Mouse (Mus musculus) stomach, embryonic 14.5 days (tissue): ENCODE measurements at regions not wholly inside any gene's neighbourhood (a gene's known extent, or its start where the extent isn't known, plus 50 kb on each side); places are given as distances from the start of the nearest gene placed in this dataset.

Source experiments
- ATAC-seq: fragments of 200-750 bp; cut with Nextera tagmentation; 2 replicates; pipeline ENCODE4 v1.8.0; 2017; ENCODE audit warnings: low read depth, moderate TSS enrichment; ENCODE audit not compliant: insufficient number of reproducible peaks, insufficient read depth, low FRiP score
- H3K27ac ChIP-seq: fragments of 300-500 bp; sonication (generic); 2 replicates; pipeline ENCODE4 v1.5.1; 2014; ENCODE audit warnings: mild to moderate bottlenecking, low read length, moderate library complexity, mixed read lengths
- H3K27me3 ChIP-seq: fragments of 300-500 bp; sonication (generic); 2 replicates; pipeline ENCODE4 v1.6.1; 2014; ENCODE audit warnings: low read length, control low read depth, mixed read lengths; ENCODE audit not compliant: control insufficient read depth, insufficient read depth
- H3K36me3 ChIP-seq: fragments of 300-500 bp; sonication (generic); 2 replicates; pipeline ENCODE4 v1.6.1; 2014; ENCODE audit warnings: mild to moderate bottlenecking, control low read depth, low read length, moderate library complexity, mixed read lengths; ENCODE audit not compliant: control insufficient read depth, insufficient read depth
- H3K4me1 ChIP-seq: fragments of 300-500 bp; sonication (generic); 2 replicates; pipeline ENCODE4 v1.6.1; 2014; ENCODE audit warnings: low read length, control low read depth, mixed read lengths; ENCODE audit not compliant: control insufficient read depth, insufficient read depth
- H3K4me2 ChIP-seq: fragments of 300-500 bp; sonication (generic); replicated peaks from 2 replicates; pipeline ENCODE4 v1.6.1; 2014; ENCODE audit warnings: low read depth, low read length, control low read depth
- H3K4me3 ChIP-seq: fragments of 300-500 bp; sonication (generic); 2 replicates; pipeline ENCODE4 v1.5.1; 2014; ENCODE audit warnings: low read depth, low read length, control low read depth
- H3K9ac ChIP-seq: fragments of 300-500 bp; sonication (generic); replicated peaks from 2 replicates; pipeline ENCODE4 v1.6.1; 2014; ENCODE audit warnings: low read depth, mild to moderate bottlenecking, control low read depth, low read length, moderate library complexity, mixed read lengths
- H3K9me3 ChIP-seq: fragments of 300-500 bp; sonication (generic); 2 replicates; pipeline ENCODE4 v1.6.1; 2016; ENCODE audit warnings: low read depth, low read length, control low read depth; ENCODE audit not compliant: control insufficient read depth
- WGBS: fragments of 180-500 bp; shearing (Covaris S2); extraction: QIAGEN DNeasy Blood & Tissue Kit; methylation state at CpG from one replicate; pipeline ENCODE4 v1.1.7; 2014; 5-methylcytosine and 5-hydroxymethylcytosine counted together

DNA sequence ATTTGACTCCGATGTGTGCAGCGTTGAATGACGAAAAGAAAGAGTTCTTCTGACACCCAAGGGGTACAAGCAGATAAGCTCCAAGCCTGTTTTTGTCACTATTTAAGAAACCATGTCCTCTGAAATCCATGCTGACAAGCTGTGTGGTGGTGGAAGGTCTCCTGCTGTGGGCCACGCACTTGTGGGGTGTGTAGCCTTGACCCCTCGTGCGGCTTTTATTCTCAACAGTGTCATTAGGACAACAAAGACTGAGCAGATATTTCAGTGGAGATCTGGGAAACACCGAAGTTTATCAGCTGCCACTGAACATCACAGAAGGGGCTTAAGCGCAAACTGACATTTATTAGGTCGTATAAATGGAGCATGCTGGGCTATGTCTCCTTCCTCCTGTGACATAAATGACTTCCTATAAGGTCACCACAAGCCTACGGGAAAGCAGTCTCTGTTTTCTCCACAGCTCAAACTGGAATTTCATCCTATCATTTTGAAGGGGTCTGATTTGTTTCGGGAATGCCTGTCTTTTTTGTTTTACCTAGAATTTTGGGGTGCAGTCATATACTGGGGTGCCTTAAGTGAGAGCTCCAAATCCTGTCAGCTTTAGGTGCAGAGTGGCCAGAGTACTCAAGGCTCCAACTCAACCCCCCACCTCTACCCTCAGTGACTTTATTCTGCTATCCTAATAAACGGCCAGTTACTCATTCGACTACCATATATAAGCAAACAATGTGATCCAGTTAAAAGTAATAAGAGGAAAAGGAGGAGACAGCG is 262.9 kb upstream of the Gm5148 start:
- Histone ChIP-seq H3K9me3 (no peaks in the 10 kb centered on the region), H3K27ac (no peak overlapping the region), H3K4me2 (no peak overlapping the region), H3K27me3 (no peaks in the 10 kb centered on the region), H3K9ac (no peak overlapping the region), H3K36me3 (no peaks in the 10 kb centered on the region), H3K4me1 (peaks cover 3% of the 10 kb centered on the region; the same call in 1 of the 2 replicates), H3K4me3 (no peak overlapping the region)
- 66% methylated on average over 14 of the region's 14 CpGs for WGBS
- no peak for ATAC-seq

- ATAC-seq, result no peak
- Histone ChIP-seq H3K36me3 (no peaks in the 10 kb centered on the region), H3K9ac (no peak overlapping the region), H3K27me3 (no peaks in the 10 kb centered on the region), H3K4me1 (peaks cover 3% of the 10 kb centered on the region; the same call in 1 of the 2 replicates), H3K27ac (no peak overlapping the region), H3K4me2 (no peak overlapping the region), H3K9me3 (no peaks in the 10 kb centered on the region), H3K4me3 (no peak overlapping the region)
- WGBS, result 92% methylated on average over 9 of the region's 9 CpGs
Measured at GRCm38 (mm10) chr3:37984706-37985105, 260.4 kb upstream of the Gm5148 start.

- no peak overlapping the region for H3K4me2 ChIP-seq
- no peaks in the 10 kb centered on the region for H3K27me3 ChIP-seq
- H3K4me3 ChIP-seq, result no peak overlapping the region
- H3K9ac ChIP-seq, result no peak overlapping the region
- ATAC-seq, result no peak
- H3K36me3 ChIP-seq, result no peaks in the 10 kb centered on the region
- no peaks in the 10 kb centered on the region for H3K9me3 ChIP-seq
- WGBS, result 71% methylated on average over 7 of the region's 7 CpGs
- H3K27ac ChIP-seq, result no peak overlapping the region
- peaks cover 4% of the 10 kb centered on the region; the same call in 1 of the 2 replicates for H3K4me1 ChIP-seq
Measured at GRCm38 (mm10) chr3:37981481-37982180, 257.3 kb upstream of the Gm5148 start.

DNA sequence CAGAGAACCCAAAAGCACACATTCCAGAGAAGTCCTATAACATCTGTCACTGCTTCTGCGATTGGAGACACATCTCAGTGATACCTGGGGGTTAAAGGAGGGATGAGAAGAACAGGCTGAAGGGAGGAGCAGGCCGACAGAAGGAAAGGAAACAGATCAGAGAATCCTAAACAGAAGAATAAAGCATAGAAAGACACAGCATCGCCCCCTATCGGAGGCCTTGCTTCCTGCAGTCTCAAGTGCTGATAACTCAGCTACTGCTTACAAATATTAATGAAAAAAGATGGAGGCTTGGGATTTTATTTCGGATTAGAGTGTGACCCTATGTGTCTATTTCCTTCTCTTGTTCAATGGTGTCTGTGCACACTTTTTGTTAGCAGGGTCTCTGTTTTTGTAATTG is 255.6 kb upstream of the Gm5148 start:
- no peak overlapping the region for H3K4me2 ChIP-seq
- no peak for ATAC-seq
- WGBS, result 55% methylated on average over 5 of the region's 5 CpGs
- H3K27me3 ChIP-seq, result no peaks in the 10 kb centered on the region
- no peak overlapping the region for H3K9ac ChIP-seq
- no peaks in the 10 kb centered on the region for H3K9me3 ChIP-seq
- H3K27ac ChIP-seq, result no peak overlapping the region
- H3K36me3 ChIP-seq, result no peaks in the 10 kb centered on the region
- no peak overlapping the region for H3K4me3 ChIP-seq
- H3K4me1 ChIP-seq, result peaks cover 4% of the 10 kb centered on the region; the same call in 1 of the 2 replicates

- Histone ChIP-seq H3K4me1 (peaks cover 4% of the 10 kb centered on the region; the same call in 1 of the 2 replicates), H3K36me3 (no peaks in the 10 kb centered on the region), H3K27ac (no peak overlapping the region), H3K4me3 (no peak overlapping the region), H3K9ac (no peak overlapping the region), H3K27me3 (no peaks in the 10 kb centered on the region), H3K4me2 (no peak overlapping the region), H3K9me3 (no peaks in the 10 kb centered on the region)
- 22% methylated on average over 6 of the region's 6 CpGs for WGBS
- ATAC-seq, result no peak; the same call in 1 of the 2 replicates
Measured at GRCm38 (mm10) chr3:37978481-37978880, 254.2 kb upstream of the Gm5148 start.

- no peaks in the 10 kb centered on the region for H3K36me3 ChIP-seq
- no peak overlapping the region for H3K9ac ChIP-seq
- ATAC-seq, result no peak
- WGBS, result 73% methylated on average over 3 of the region's 3 CpGs
- no peak overlapping the region for H3K4me3 ChIP-seq
- H3K4me1 ChIP-seq, result peaks cover 4% of the 10 kb centered on the region; the same call in 1 of the 2 replicates
- H3K27ac ChIP-seq, result no peak overlapping the region
- no peak overlapping the region for H3K4me2 ChIP-seq
- no peaks in the 10 kb centered on the region for H3K9me3 ChIP-seq
- H3K27me3 ChIP-seq, result no peaks in the 10 kb centered on the region
Measured at GRCm38 (mm10) chr3:37977453-37977852, 253.2 kb upstream of the Gm5148 start.

DNA sequence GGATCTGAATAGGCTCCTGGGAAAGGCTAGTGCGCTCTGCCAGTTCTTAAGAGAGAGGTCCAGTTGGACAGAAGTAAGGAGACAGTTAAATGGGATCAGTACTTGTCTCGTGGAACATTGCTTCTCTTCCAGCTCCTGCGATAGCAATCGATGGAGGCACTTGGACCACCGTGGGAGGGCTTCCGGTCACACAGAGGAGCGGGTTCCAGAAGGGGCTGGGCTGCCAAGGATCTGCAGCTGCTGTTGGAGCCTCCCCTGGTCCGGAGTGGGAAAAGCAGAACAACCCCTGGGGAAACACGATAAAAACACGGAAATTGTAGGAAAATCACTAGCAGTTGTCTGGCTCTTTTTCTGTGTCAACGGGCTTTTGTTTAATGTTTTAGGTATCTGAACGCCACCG is 252.3 kb upstream of the Gm5148 start:
- peak overlapping the region; percentile 21; the same call in 1 of the 2 replicates for H3K27ac ChIP-seq
- WGBS, result 24% methylated on average over 13 of the region's 13 CpGs
- peak overlapping the region; percentile 6; the same call in 1 of the 2 replicates for H3K4me3 ChIP-seq
- H3K4me2 ChIP-seq, result peak overlapping the region; percentile 31
- H3K9ac ChIP-seq, result no peak overlapping the region
- peak; percentile 46; the same call in 1 of the 2 replicates for ATAC-seq
- no peaks in the 10 kb centered on the region for H3K9me3 ChIP-seq
- no peaks in the 10 kb centered on the region for H3K27me3 ChIP-seq
- no peaks in the 10 kb centered on the region for H3K36me3 ChIP-seq
- H3K4me1 ChIP-seq, result peaks cover 4% of the 10 kb centered on the region; the same call in 1 of the 2 replicates

DNA sequence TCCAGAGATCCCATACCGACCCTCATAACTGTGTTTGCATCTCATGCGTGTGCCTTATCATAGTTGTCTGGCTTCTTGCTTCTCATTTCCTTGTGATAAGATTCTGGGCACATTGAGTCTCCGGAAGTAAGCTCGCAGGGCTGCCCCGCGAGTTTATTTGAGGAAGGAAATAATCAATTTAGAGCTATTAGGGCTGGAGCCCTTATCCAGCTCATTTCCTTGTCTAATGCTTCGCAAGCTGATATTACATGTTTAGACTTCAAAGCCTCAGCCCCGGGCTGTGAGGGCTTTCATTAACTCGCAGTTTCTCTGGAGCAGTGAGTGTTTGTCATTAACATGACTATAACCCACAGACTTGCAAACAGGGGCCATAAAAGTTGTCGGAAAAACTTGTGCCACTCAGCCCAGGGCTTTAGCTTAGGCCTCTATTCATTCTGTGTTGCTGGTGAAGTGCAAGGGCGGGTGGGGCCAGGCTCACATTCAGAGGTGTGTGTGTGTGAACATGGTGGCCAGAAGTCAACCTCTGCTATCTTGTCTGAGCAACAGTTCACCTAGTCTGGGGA is 251.0 kb upstream of the Gm5148 start:
- ATAC-seq, result peak; percentile 43; the same call in 1 of the 2 replicates
- Histone ChIP-seq H3K27me3 (no peaks in the 10 kb centered on the region), H3K9ac (no peak overlapping the region), H3K4me1 (peaks cover 4% of the 10 kb centered on the region; the same call in 1 of the 2 replicates), H3K27ac (0 out of 2 replicates have a peak overlapping the region, but pooled peaks have one; percentile 10), H3K4me2 (no peak overlapping the region), H3K36me3 (no peaks in the 10 kb centered on the region), H3K4me3 (no peak overlapping the region), H3K9me3 (no peaks in the 10 kb centered on the region)
- WGBS, result 38% methylated on average over 11 of the region's 11 CpGs
